Mouse (Mus musculus) CH12.LX (cell line): ENCODE results near the gene Ift43.

Experiments
- CHD2 ChIP-seq: IDR thresholded peaks from 2 replicates; pipeline ENCODE4 v1.6.1; 2011; ENCODE audit warnings: low read length, improper control_type of control experiment
- CTCF ChIP-seq, 2 experiments: IDR thresholded peaks in 1 of 2; conservative IDR thresholded peaks in 1 of 2; 2 replicates each; pipeline ENCODE4 v1.5.1; 2011 to 2012; ENCODE audit warnings: low read depth in 2 of 2, low read length in 2 of 2, improper control_type of control experiment in 1 of 2, inconsistent platforms in 1 of 2, mild to moderate bottlenecking in 1 of 2, moderate library complexity in 1 of 2
- EP300 ChIP-seq: IDR thresholded peaks from 2 replicates; pipeline ENCODE4 v1.6.1; 2011; ENCODE audit warnings: low read length, improper control_type of control experiment
- ETS1 ChIP-seq: conservative IDR thresholded peaks from 2 replicates; pipeline ENCODE4 v1.6.1; 2012; ENCODE audit warnings: low read depth, mild to moderate bottlenecking, inconsistent platforms, low read length, improper control_type of control experiment, moderate library complexity
- MAZ ChIP-seq: IDR thresholded peaks from 2 replicates; pipeline ENCODE4 v1.6.1; 2012; ENCODE audit warnings: low read depth, mild to moderate bottlenecking, inconsistent platforms, low read length, improper control_type of control experiment, moderate library complexity
- PAX5 ChIP-seq: IDR thresholded peaks from 2 replicates; pipeline ENCODE4 v1.6.1; 2012; ENCODE audit warnings: low read length, inconsistent platforms, mixed read lengths
- POLR2A ChIP-seq: IDR thresholded peaks from 2 replicates; pipeline ENCODE4 v1.6.1; 2011; ENCODE audit warnings: low read depth, mild to moderate bottlenecking, improper control_type of control experiment, low read length
- RAD21 ChIP-seq: IDR thresholded peaks from 2 replicates; pipeline ENCODE4 v1.6.1; 2011; ENCODE audit warnings: low read depth, mild to moderate bottlenecking, low read length, improper control_type of control experiment, moderate library complexity
- ZNF384 ChIP-seq: IDR thresholded peaks from 2 replicates; pipeline ENCODE4 v1.6.1; 2012; ENCODE audit warnings: low read depth, low read length, improper control_type of control experiment, inconsistent platforms

GRCm38 (mm10) chr12:86082481-86083012 is at the start of gene Ift43:
- no peak for TF ChIP-seq CHD2
- TF ChIP-seq EP300: no peak
- TF ChIP-seq POLR2A: peak; percentile 51; the same call in 1 of the 2 replicates
- TF ChIP-seq PAX5: no peak
- TF ChIP-seq ZNF384: no peak
- no peak for TF ChIP-seq MAZ
- no peak for TF ChIP-seq CTCF (conservative IDR thresholded peaks at IDR 0.05 in 1 of 2, IDR thresholded peaks at IDR 0.05 in 1 of 2; ENCODE audit: low read depth in 2 of 2, low read length in 2 of 2)
- TF ChIP-seq RAD21: no peak
- no peak for TF ChIP-seq ETS1
